Mouse (Mus musculus): Measurements from ENCODE around the gene Zfyve28. TPM values are rescaled to one million over a fixed set of nuclear protein-coding genes. Genes with fewer than 3 reads are reported as not detected.

Zfyve28 gene
- polyA plus RNA-seq (2015; fragmentation: Nextera tagmentation; extraction: Ambion mirVana), result 5.0 and 5.8 TPM in 2 replicates

DNA sequence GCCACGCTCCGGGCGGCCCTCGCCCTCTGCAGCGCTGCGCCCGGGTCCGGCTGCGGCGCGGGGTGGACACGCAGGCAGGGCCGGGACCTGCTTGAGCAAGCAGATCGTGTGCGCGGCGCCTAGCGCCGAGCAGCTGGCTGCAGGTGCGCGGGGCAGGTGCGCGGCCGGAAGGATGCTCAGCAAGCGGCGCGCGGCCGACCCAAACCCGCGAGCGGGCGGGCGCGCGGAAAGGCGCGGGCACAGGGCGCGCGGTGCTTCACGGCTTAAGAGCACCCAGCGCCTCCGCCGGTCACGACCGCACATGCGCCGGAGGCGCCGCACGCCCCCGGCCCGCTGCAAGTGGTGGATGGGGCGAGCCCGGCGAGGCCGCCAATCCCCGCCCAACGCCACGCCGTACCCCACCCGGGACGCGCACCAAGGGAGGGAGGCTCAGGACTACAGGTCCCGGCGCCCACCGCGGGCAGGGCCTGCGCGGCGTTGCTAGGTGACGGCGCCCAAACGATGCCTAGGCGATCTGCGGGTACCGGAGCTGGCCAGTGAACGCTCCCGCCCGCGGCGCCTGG lies at the start of gene Zfyve28, which contains the start of gene Cfap99:
Zfyve28 (minus strand) TSS at position 296 of the 563 bp plus-strand sequence.
Cfap99 (plus strand) TSS at position 447 of the 563 bp plus-strand sequence.

DNA sequence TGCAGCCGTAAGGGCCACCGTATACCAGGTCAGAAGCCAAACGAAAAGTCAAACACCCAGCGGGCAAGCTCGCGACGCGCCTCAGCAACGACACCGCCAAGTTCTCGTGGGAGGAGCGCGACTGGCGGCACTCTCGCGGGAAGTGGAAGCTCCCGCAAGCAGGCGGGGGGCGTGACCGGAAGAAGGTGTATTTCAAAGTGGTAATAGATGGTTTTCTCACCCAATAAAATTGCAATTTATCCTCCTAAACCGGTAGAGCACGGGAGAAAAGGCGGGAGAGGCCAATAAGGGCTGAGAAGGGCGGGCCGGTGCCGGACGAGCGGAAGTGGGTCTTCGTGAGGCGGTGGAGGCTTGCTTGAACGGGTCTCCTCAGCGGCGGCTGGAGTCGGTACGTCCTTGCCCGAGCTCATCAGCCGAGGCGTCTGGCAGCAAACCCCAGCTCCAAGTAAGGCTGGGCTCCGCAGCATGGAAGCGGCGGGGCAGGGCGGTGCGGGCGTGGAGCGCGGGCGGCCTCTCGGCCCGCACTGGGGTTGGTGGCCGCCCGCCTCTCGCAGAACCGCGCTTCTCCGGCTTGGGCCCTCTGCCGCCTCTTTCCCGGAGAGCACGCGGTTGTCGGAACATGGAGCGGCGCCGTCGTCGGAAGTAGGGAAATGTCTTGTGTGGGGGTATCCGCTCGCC lies 48.0 kb upstream of the Zfyve28 start, which contains the start of gene Rnf4:
Rnf4 (plus strand) TSS at position 193 of the 678 bp plus-strand sequence.

DNA sequence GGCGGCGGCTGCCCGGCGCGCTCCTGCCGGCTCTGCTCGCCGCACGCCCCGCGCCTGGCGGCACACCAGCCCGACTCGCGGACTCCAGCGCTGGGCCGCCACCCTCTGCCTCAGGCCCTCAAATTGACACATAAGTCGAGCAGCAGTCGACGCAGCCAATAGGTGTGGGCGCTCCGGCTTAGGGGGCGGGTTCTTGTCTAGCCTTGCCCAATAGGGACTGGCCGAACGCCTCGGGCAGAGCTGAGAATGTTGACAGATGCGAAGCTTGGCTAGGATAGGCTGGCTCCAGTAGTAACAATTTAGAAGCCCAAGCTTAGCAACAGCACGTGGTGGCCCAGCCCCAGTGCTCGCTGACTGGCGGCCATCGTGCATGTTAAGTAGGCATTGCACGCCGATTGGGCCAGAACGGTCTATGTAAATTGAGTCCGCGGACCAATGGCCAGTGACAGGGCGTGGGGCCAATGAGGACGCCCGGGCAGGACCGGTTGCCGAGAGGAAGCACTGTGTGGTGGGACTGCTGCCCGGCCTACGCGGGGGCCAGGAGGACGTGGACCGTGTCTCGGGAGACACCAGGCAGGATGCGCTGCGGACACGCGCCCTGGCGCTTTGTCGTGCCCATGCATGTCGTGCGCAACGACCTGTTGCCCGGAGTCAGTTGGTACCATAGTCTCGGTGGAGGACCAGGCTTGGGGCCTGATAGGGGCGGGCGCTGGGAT lies 100.5 kb downstream of the Zfyve28 start, which contains the start of gene Mxd4:
Mxd4 (minus strand) TSS at position 120 of the 716 bp plus-strand sequence.

DNA sequence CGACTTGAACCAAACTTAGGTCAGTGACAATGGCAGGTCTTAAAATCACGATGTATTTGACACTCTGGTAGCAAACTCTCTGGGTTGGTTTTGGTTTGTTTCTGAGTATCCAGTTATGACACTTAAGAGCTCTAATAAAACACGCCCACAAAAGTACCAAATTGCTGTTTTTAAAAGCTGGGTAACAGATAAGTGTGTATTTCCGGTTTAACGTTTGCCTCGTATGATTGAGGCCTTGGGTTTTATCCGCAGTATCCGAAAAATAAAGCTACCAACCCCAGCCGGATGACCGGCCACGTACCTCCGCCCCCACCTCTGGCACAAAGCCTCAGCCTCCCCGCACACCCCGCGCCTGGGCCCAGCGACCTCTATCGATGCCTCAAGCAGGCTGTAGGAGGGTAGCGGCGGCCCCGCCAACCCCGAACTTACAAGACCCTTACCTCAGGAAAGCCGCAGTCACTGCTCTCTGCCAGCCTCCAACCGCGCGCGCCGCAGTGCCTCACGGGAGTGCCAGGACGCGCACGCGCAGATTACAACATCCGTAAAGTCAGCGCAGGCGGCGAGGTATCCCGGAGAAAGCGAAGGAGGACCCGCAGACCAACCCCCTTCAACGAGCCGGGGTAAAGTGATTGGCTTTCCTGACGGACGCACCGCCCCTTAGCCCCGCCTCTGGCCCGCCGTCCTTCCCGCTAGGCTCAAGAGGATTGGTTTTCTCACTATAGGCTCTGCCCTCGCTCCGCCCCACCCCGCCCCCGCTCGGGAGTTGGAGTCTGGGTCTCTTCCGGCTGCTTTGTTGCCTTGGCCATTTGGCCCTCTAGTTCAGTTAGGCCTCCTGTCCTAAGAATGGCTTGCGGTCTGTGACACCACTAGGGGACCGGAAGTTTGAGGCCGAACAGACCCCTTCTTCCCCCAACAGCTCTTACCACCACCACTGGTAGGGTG lies 119.0 kb downstream of the Zfyve28 start, which contains the start of the genes Poln and Haus3:
Poln (minus strand) TSS at position 499 of the 942 bp plus-strand sequence.
Haus3 (minus strand) TSS at position 578 of the 942 bp plus-strand sequence.

Other genes with a start within 250 kb of the Zfyve28 start
- 0.30 and 0.34 TPM in 2 replicates for gene Poln, start 119.0 kb downstream of the Zfyve28 start, polyA plus RNA-seq (2015; fragmentation: Nextera tagmentation; extraction: Ambion mirVana)
- 9.4 and 10.6 TPM in 2 replicates for gene Haus3, start 118.9 kb downstream of the Zfyve28 start, polyA plus RNA-seq (2015; fragmentation: Nextera tagmentation; extraction: Ambion mirVana)
- gene Mxd4, start 100.7 kb downstream of the Zfyve28 start, polyA plus RNA-seq (2015; fragmentation: Nextera tagmentation; extraction: Ambion mirVana), result 18.4 and 25.0 TPM in 2 replicates
- gene Cfap99, start 151 bp upstream of the Zfyve28 start, polyA plus RNA-seq (2015; fragmentation: Nextera tagmentation; extraction: Ambion mirVana), result 0.24 and 0.41 TPM in 2 replicates
- gene Rnf4, start 47.8 kb upstream of the Zfyve28 start, polyA plus RNA-seq (2015; fragmentation: Nextera tagmentation; extraction: Ambion mirVana), result 89.4 and 93.0 TPM in 2 replicates
- gene Fam193a, start 81.5 kb upstream of the Zfyve28 start, polyA plus RNA-seq (2015; fragmentation: Nextera tagmentation; extraction: Ambion mirVana), result 12.1 and 13.2 TPM in 2 replicates
- gene Tnip2, start 225.5 kb upstream of the Zfyve28 start, polyA plus RNA-seq (2015; fragmentation: Nextera tagmentation; extraction: Ambion mirVana), result 15.9 and 17.0 TPM in 2 replicates
- 18.8 and 19.7 TPM in 2 replicates for gene Sh3bp2, start 237.4 kb upstream of the Zfyve28 start, polyA plus RNA-seq (2015; fragmentation: Nextera tagmentation; extraction: Ambion mirVana)